Mouse (Mus musculus) heart, adult 18-20 months (tissue): ENCODE measurements around the gene Gsdmc3. TPM values are rescaled to one million over a fixed set of nuclear protein-coding genes. Genes with fewer than 3 reads are reported as not detected.
"Not testable (repeated sequence)": the region's sequence is repeated elsewhere in the genome, so short reads cannot be mapped to it uniquely, and the experiment has no call there.

Source experiments
- DNase-seq, 2 experiments: peaks; one replicate each; pipeline ENCODE4 v3.0.0; 2021 to 2022; ENCODE audit warnings: mixed read lengths in 1 of 2
- long read RNA-seq, 2 experiments: library from polyadenylated mRNA; stranded (forward); transcript quantifications; one replicate each; pipeline ENCODE4 v2.0.0; 2021
- total RNA-seq, 2 experiments: library from RNA; stranded (reverse); gene quantifications; 2 replicates each; pipeline ENCODE4 v1.2.3; 2021

Gsdmc3 gene
- total RNA-seq = not detected
- long read RNA-seq, experiment 1 = 0 reads
- long read RNA-seq, experiment 2 = 0 reads

- DNase-seq = not testable (repeated sequence)
These were observed at the start of gene Gsdmc3 for GRCm38 (mm10) chr15:63878458-63878857. Gene Gsdmc3 (minus strand): TSS chr15:63878558.

- no peak for DNase-seq
These were observed 47.8 kb upstream of the Gsdmc3 start for GRCm38 (mm10) chr15:63926201-63926600.

- DNase-seq = no peak
These were observed 46.1 kb upstream of the Gsdmc3 start for GRCm38 (mm10) chr15:63924484-63924883.

- not testable (repeated sequence) for DNase-seq
These were observed 43.3 kb upstream of the Gsdmc3 start for GRCm38 (mm10) chr15:63921618-63922017.

GRCm38 (mm10) chr15:63919728-63920127, 41.4 kb upstream of the Gsdmc3 start:
- not testable (repeated sequence) for DNase-seq

GRCm38 (mm10) chr15:63916584-63916983, 38.2 kb upstream of the Gsdmc3 start:
- DNase-seq = not testable (repeated sequence)

GRCm38 (mm10) chr15:63912197-63912596, 33.8 kb upstream of the Gsdmc3 start, which contains the start of gene Gsdmc4:
Gene Gsdmc4 (minus strand): TSS chr15:63912297.
- DNase-seq = not testable (repeated sequence)

GRCm38 (mm10) chr15:63909896-63910295, 31.5 kb upstream of the Gsdmc3 start:
- not testable (repeated sequence) for DNase-seq

GRCm38 (mm10) chr15:63895560-63896353, 17.4 kb upstream of the Gsdmc3 start:
- peak in 1 of 2 experiments; percentile 57 for DNase-seq

- DNase-seq = not testable (repeated sequence)
These were observed 10.1 kb upstream of the Gsdmc3 start for GRCm38 (mm10) chr15:63888440-63888839.

GRCm38 (mm10) chr15:63887949-63888348, 9.6 kb upstream of the Gsdmc3 start:
- not testable (repeated sequence) for DNase-seq

- not testable (repeated sequence) for DNase-seq
These were observed 2.2 kb downstream of the Gsdmc3 start for GRCm38 (mm10) chr15:63876160-63876559.

GRCm38 (mm10) chr15:63861965-63862364, 16.4 kb downstream of the Gsdmc3 start:
- DNase-seq = not testable (repeated sequence)

Other genes with a start within 250 kb of the Gsdmc3 start
- not detected for gene Gsdmc2, start 33.4 kb downstream of the Gsdmc3 start, total RNA-seq
- not detected for gene Gsdmc4, start 33.7 kb upstream of the Gsdmc3 start, total RNA-seq
- gene Fam49b, start 181.9 kb upstream of the Gsdmc3 start, total RNA-seq = 10 to 100 TPM; 24.3 to 30.0 TPM